Mouse (Mus musculus) G1E (cell line): ENCODE measurements around the gene Pus7.

ENCODE experiments used
- CTCF ChIP-seq: IDR thresholded peaks from 2 replicates; pipeline ENCODE4 v1.5.1; 2012; ENCODE audit warnings: low read depth, low read length, inconsistent platforms, mixed read lengths
- GATA1 ChIP-seq: IDR thresholded peaks from 2 replicates; pipeline ENCODE4 v1.6.1; 2012; ENCODE audit warnings: borderline replicate concordance, low read length, inconsistent platforms, mixed read lengths
- GATA2 ChIP-seq: IDR thresholded peaks from 2 replicates; pipeline ENCODE4 v1.6.1; 2012; ENCODE audit warnings: low read depth, low read length, inconsistent platforms, borderline replicate concordance
- POLR2AphosphoS5 ChIP-seq: IDR thresholded peaks from 2 replicates; pipeline ENCODE4 v1.6.1; 2012; ENCODE audit warnings: low read depth, low read length, inconsistent platforms; ENCODE audit not compliant: insufficient replicate concordance
- TAL1 ChIP-seq: conservative IDR thresholded peaks from 2 replicates; pipeline ENCODE4 v1.6.1; 2012; ENCODE audit warnings: low read depth, low read length, inconsistent platforms, mixed read lengths

DNA sequence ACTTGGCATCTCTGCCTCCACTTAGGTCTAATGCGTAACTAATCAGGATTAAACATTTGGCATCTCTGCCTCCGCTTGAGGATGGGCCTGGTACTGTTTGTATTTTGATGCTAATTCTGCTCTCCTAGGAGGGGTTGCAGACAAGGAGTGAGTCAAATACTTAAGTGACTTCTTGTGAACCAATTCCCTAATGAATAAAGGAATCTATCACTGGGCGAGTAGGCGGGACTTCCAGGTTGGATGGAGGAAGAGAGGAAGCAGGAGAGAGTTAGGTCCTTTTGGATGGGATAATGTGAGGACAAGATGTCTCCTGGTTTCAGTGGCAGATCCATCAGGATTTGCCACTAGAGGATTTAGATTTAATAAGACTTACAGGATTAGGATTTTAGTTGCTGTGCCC is 46.4 kb downstream of the Pus7 start:
- TF ChIP-seq CTCF, result no peak
- TF ChIP-seq GATA1, result no peak
- TF ChIP-seq TAL1, result no peak
- no peak for TF ChIP-seq POLR2AphosphoS5
- TF ChIP-seq GATA2, result no peak
